Mouse (Mus musculus) cerebral cortex, adult 2 months (tissue): ENCODE measurements around the gene Snai1.

Experiments used
- WGBS: fragments of 180-500 bp; shearing (Covaris S2); methylation state at CpG from one replicate; pipeline ENCODE4 v1.1.7; 2018; 5-methylcytosine and 5-hydroxymethylcytosine counted together

The Snai1 gene

GRCm38 (mm10) chr2:167519606-167520252, 18.3 kb upstream of the Snai1 start:
- WGBS: 86% methylated on average over 5 of the region's 5 CpGs

- 16% methylated on average over 5 of the region's 5 CpGs for WGBS
Observed at GRCm38 (mm10) chr2:167528278-167528677, 9.7 kb upstream of the Snai1 start.

GRCm38 (mm10) chr2:167529935-167530513, 8.0 kb upstream of the Snai1 start:
- 83% methylated on average over 5 of the region's 5 CpGs for WGBS

GRCm38 (mm10) chr2:167530536-167530935, 7.5 kb upstream of the Snai1 start:
- 89% methylated on average over 4 of the region's 4 CpGs for WGBS

- 25% methylated on average over 13 of the region's 13 CpGs for WGBS
Observed at GRCm38 (mm10) chr2:167532131-167532530, 5.9 kb upstream of the Snai1 start.

GRCm38 (mm10) chr2:167536320-167536945, 1.6 kb upstream of the Snai1 start:
- 72% methylated on average over 10 of the region's 10 CpGs for WGBS

- WGBS: 66% methylated on average over 34 of the region's 34 CpGs
Observed at GRCm38 (mm10) chr2:167538671-167539306, 794 bp downstream of the Snai1 start.

- 64% methylated on average over 14 of the region's 14 CpGs for WGBS
Observed at GRCm38 (mm10) chr2:167539536-167540476, 1.8 kb downstream of the Snai1 start.

GRCm38 (mm10) chr2:167540477-167541110, 2.6 kb downstream of the Snai1 start:
- 59% methylated on average over 12 of the region's 12 CpGs for WGBS

GRCm38 (mm10) chr2:167541324-167541723, 3.3 kb downstream of the Snai1 start:
- 57% methylated on average over 6 of the region's 6 CpGs for WGBS

- WGBS: 84% methylated on average over 12 of the region's 12 CpGs
Observed at GRCm38 (mm10) chr2:167541761-167542160, 3.8 kb downstream of the Snai1 start.

- WGBS: 89% methylated on average over 4 of the region's 4 CpGs
Observed at GRCm38 (mm10) chr2:167542361-167542760, 4.4 kb downstream of the Snai1 start.

GRCm38 (mm10) chr2:167543121-167544003, 5.4 kb downstream of the Snai1 start:
- WGBS: 58% methylated on average over 16 of the region's 16 CpGs

- 36% methylated on average over 4 of the region's 4 CpGs for WGBS
Observed at GRCm38 (mm10) chr2:167544004-167544356, 6.0 kb downstream of the Snai1 start.

GRCm38 (mm10) chr2:167544456-167544855, 6.5 kb downstream of the Snai1 start:
- 79% methylated on average over 5 of the region's 5 CpGs for WGBS

GRCm38 (mm10) chr2:167546447-167547195, 8.6 kb downstream of the Snai1 start:
- WGBS: 85% methylated on average over 18 of the region's 18 CpGs

GRCm38 (mm10) chr2:167547444-167547843, 9.4 kb downstream of the Snai1 start:
- WGBS: 89% methylated on average over 8 of the region's 8 CpGs

- WGBS: 91% methylated on average over 7 of the region's 7 CpGs
Observed at GRCm38 (mm10) chr2:167548961-167549360, 11.0 kb downstream of the Snai1 start.

- 81% methylated on average over 8 of the region's 8 CpGs for WGBS
Observed at GRCm38 (mm10) chr2:167550341-167550854, 12.4 kb downstream of the Snai1 start.
